Mouse (Mus musculus): Measurements from ENCODE around the gene Rhox7b. TPM values are rescaled to one million over a fixed set of nuclear protein-coding genes. Genes with fewer than 3 reads are reported as not detected.
"Not testable (repeated sequence)": the region's sequence is repeated elsewhere in the genome, so short reads cannot be mapped to it uniquely, and the experiment has no call there.

The Rhox7b gene
- polyA plus RNA-seq (2014; fragmentation: Nextera tagmentation; extraction: Ambion mirVana), result not detected in 2 replicates

- H3K4me1 ChIP-seq (ENCODE audit: control insufficient read depth, insufficient read depth, low read length); H3K4me3 ChIP-seq (ENCODE audit: low read depth, low read length); H3K9ac ChIP-seq (replicated peaks; ENCODE audit: low read length); H3K27me3 ChIP-seq (ENCODE audit: control insufficient read depth, insufficient read depth, low read length); DNase-seq (ENCODE audit: low spot score); H3K36me3 ChIP-seq (replicated peaks; ENCODE audit: control insufficient read depth, insufficient read depth, low read depth, low read length); H3K9me3 ChIP-seq (replicated peaks; ENCODE audit: control insufficient read depth, low read length); ATAC-seq (replicated peaks; ENCODE audit: insufficient number of reproducible peaks, low FRiP score, low TSS enrichment, low read depth); H3K4me2 ChIP-seq (ENCODE audit: low read depth, low read length); H3K27ac ChIP-seq (replicated peaks; ENCODE audit: low read depth, low read length): not testable (repeated sequence)
- 65% methylated on average over 6 of the region's 9 CpGs for WGBS
These were observed at the start of gene Rhox7b for GRCm38 (mm10) chrX:37897132-37897531. TSS of gene Rhox7b (minus strand) at chrX:37897232.

GRCm38 (mm10) chrX:37916311-37916710 is 19.3 kb upstream of the Rhox7b start:
- Histone ChIP-seq H3K4me2 (ENCODE audit: low read depth, low read length) (no peak overlapping the region), H3K9ac (replicated peaks; ENCODE audit: low read length) (no peak overlapping the region), H3K27me3 (ENCODE audit: control insufficient read depth, insufficient read depth, low read length) (no peaks in the 10 kb centered on the region), H3K36me3 (replicated peaks; ENCODE audit: control insufficient read depth, insufficient read depth, low read depth, low read length) (no peaks in the 10 kb centered on the region), H3K9me3 (replicated peaks; ENCODE audit: control insufficient read depth, low read length) (no peaks in the 10 kb centered on the region), H3K4me1 (ENCODE audit: control insufficient read depth, insufficient read depth, low read length) (no peaks in the 10 kb centered on the region), H3K4me3 (ENCODE audit: low read depth, low read length) (no peak overlapping the region), H3K27ac (replicated peaks; ENCODE audit: low read depth, low read length) (no peak overlapping the region)
- WGBS, result 68% methylated on average over 4 of the region's 4 CpGs
- ATAC-seq (replicated peaks; ENCODE audit: insufficient number of reproducible peaks, low FRiP score, low TSS enrichment, low read depth) (no peak), DNase-seq (ENCODE audit: low spot score) (no peak)

DNA sequence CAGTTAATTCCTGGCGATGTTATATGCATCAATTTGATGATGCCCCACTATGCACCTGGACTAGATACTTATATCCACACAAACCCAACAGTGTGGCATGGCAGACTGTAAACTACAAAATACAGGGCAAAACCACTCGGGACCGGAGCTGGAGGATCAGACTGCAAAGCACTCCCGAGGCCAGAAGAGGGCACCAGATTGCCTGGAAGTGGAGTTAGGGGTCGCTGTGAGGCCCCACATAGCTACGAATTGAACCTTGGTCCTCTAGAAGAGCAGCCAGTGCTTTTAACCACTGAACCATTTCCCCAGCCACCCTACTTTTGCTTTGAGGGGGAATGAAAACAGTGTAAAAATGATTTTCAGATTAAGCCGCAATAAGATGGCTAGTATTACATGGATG is 11.5 kb upstream of the Rhox7b start:
- no peak overlapping the region for H3K27ac ChIP-seq (replicated peaks; ENCODE audit: low read depth, low read length)
- no peak overlapping the region for H3K9ac ChIP-seq (replicated peaks; ENCODE audit: low read length)
- DNase-seq (ENCODE audit: low spot score) (peak; percentile 8), ATAC-seq (replicated peaks; ENCODE audit: insufficient number of reproducible peaks, low FRiP score, low TSS enrichment, low read depth) (no peak)
- WGBS, result 53% methylated on average over 7 of the region's 7 CpGs
- no peaks in the 10 kb centered on the region for H3K27me3 ChIP-seq (ENCODE audit: control insufficient read depth, insufficient read depth, low read length)
- no peaks in the 10 kb centered on the region for H3K36me3 ChIP-seq (replicated peaks; ENCODE audit: control insufficient read depth, insufficient read depth, low read depth, low read length)
- no peaks in the 10 kb centered on the region for H3K4me1 ChIP-seq (ENCODE audit: control insufficient read depth, insufficient read depth, low read length)
- no peak overlapping the region for H3K4me3 ChIP-seq (ENCODE audit: low read depth, low read length)
- H3K9me3 ChIP-seq (replicated peaks; ENCODE audit: control insufficient read depth, low read length), result no peaks in the 10 kb centered on the region
- H3K4me2 ChIP-seq (ENCODE audit: low read depth, low read length), result no peak overlapping the region

DNA sequence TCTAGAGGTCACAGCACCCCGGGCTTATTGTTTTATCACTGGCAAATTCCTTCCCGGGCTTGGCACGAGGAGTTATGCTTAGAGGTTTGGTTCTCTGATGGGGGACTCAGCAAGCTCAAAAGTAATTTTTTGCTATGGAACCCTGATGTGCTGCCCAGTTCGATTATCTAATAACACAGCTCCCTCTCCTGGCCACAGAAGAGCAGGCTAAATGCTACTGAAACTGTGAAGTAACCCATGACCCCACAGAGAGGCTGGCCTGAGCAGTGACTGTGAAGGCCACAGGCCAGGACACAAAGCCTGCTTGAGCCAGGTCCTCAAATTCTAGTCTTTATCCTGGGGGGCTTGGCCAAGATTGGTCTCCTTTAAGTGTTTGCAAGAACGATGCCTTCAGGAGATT is 6.7 kb upstream of the Rhox7b start:
- 69% methylated on average over 5 of the region's 5 CpGs for WGBS
- Histone ChIP-seq H3K4me2 (ENCODE audit: low read depth, low read length) (no peak overlapping the region), H3K9me3 (replicated peaks; ENCODE audit: control insufficient read depth, low read length) (no peaks in the 10 kb centered on the region), H3K9ac (replicated peaks; ENCODE audit: low read length) (no peak overlapping the region), H3K4me1 (ENCODE audit: control insufficient read depth, insufficient read depth, low read length) (no peaks in the 10 kb centered on the region), H3K36me3 (replicated peaks; ENCODE audit: control insufficient read depth, insufficient read depth, low read depth, low read length) (no peaks in the 10 kb centered on the region), H3K27ac (replicated peaks; ENCODE audit: low read depth, low read length) (no peak overlapping the region), H3K27me3 (ENCODE audit: control insufficient read depth, insufficient read depth, low read length) (no peaks in the 10 kb centered on the region), H3K4me3 (ENCODE audit: low read depth, low read length) (no peak overlapping the region)
- DNase-seq (ENCODE audit: low spot score) (peak; percentile 1), ATAC-seq (replicated peaks; ENCODE audit: insufficient number of reproducible peaks, low FRiP score, low TSS enrichment, low read depth) (no peak)

DNA sequence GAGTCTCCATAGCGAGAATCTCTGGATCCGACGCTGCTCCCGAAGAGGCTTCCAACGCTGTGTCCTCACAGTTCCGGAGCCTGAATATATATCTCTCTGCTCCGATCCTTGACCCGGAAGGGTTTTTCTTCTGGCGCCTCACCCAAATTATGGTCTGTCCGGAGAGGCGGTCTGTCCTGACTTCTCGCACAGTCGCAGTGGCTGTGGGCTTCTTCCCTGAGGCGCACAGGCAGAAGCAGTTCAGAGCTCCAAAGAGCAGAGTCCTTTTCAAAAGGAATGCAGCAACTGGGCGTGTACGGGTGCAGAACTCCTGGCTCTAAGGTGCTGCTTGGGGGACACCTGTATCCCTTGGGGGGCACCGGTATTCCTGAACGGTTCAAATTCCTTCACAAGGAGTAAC is 4.6 kb upstream of the Rhox7b start, which contains the start of gene Rhox9:
TSS of gene Rhox9 (minus strand) at position 101 of the 400 bp plus-strand sequence.
- not testable (repeated sequence) for H3K27me3 ChIP-seq (ENCODE audit: control insufficient read depth, insufficient read depth, low read length); H3K36me3 ChIP-seq (replicated peaks; ENCODE audit: control insufficient read depth, insufficient read depth, low read depth, low read length); DNase-seq (ENCODE audit: low spot score); H3K9me3 ChIP-seq (replicated peaks; ENCODE audit: control insufficient read depth, low read length); H3K9ac ChIP-seq (replicated peaks; ENCODE audit: low read length); H3K4me2 ChIP-seq (ENCODE audit: low read depth, low read length); H3K4me3 ChIP-seq (ENCODE audit: low read depth, low read length); ATAC-seq (replicated peaks; ENCODE audit: insufficient number of reproducible peaks, low FRiP score, low TSS enrichment, low read depth); H3K27ac ChIP-seq (replicated peaks; ENCODE audit: low read depth, low read length); H3K4me1 ChIP-seq (ENCODE audit: control insufficient read depth, insufficient read depth, low read length)
- WGBS, result 92% methylated on average over 5 of the region's 18 CpGs

- Histone ChIP-seq H3K27me3 (ENCODE audit: control insufficient read depth, insufficient read depth, low read length) (no peaks in the 10 kb centered on the region), H3K4me3 (ENCODE audit: low read depth, low read length) (no peak within 1 kb of the TSS), H3K4me1 (ENCODE audit: control insufficient read depth, insufficient read depth, low read length) (no peaks in the 10 kb centered on the region), H3K36me3 (replicated peaks; ENCODE audit: control insufficient read depth, insufficient read depth, low read depth, low read length) (no peaks in the 10 kb centered on the region), H3K9me3 (replicated peaks; ENCODE audit: control insufficient read depth, low read length) (no peaks in the 10 kb centered on the region), H3K9ac (replicated peaks; ENCODE audit: low read length) (no peak within 1 kb of the TSS), H3K4me2 (ENCODE audit: low read depth, low read length) (no peak within 1 kb of the TSS), H3K27ac (replicated peaks; ENCODE audit: low read depth, low read length) (no peak within 1 kb of the TSS)
- 82% methylated on average over 4 of the region's 4 CpGs for WGBS
- DNase-seq (ENCODE audit: low spot score) (no peak), ATAC-seq (replicated peaks; ENCODE audit: insufficient number of reproducible peaks, low FRiP score, low TSS enrichment, low read depth) (no peak)
These were observed 18.2 kb downstream of the Rhox7b start, which contains the start of gene Rhox8 for GRCm38 (mm10) chrX:37878844-37879243. TSS of gene Rhox8 (minus strand) at chrX:37878944.

DNA sequence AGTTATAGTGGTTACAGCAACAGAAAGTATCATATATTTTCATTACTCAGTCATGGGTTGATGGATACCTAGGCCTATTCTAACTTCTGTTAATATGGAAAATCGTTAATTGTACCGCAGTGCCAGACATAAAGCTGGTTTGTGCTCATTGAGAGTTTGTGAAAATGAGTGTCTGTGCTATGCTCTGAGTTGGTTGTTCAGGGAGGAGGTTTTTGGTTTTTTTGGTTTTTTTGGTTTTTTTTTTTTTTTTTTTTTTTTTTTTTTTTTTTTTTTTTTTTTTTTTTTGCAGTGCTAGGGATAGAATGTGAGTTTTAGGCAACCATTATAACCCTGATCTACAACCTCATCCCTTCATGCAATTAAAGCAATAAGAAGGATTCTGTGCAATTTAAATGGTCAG is 25.4 kb downstream of the Rhox7b start:
- Histone ChIP-seq H3K9ac (replicated peaks; ENCODE audit: low read length) (no peak overlapping the region), H3K4me1 (ENCODE audit: control insufficient read depth, insufficient read depth, low read length) (no peaks in the 10 kb centered on the region), H3K4me3 (ENCODE audit: low read depth, low read length) (no peak overlapping the region), H3K27ac (replicated peaks; ENCODE audit: low read depth, low read length) (no peak overlapping the region), H3K9me3 (replicated peaks; ENCODE audit: control insufficient read depth, low read length) (no peaks in the 10 kb centered on the region), H3K27me3 (ENCODE audit: control insufficient read depth, insufficient read depth, low read length) (no peaks in the 10 kb centered on the region), H3K4me2 (ENCODE audit: low read depth, low read length) (no peak overlapping the region), H3K36me3 (replicated peaks; ENCODE audit: control insufficient read depth, insufficient read depth, low read depth, low read length) (no peaks in the 10 kb centered on the region)
- WGBS, result 96% methylated on average over 2 of the region's 2 CpGs
- ATAC-seq (replicated peaks; ENCODE audit: insufficient number of reproducible peaks, low FRiP score, low TSS enrichment, low read depth), result no peak
- no peak for DNase-seq (ENCODE audit: low spot score)
